Comparison of ENCODE assay signal across 41 mouse cellular contexts in the genomic region with DNA sequence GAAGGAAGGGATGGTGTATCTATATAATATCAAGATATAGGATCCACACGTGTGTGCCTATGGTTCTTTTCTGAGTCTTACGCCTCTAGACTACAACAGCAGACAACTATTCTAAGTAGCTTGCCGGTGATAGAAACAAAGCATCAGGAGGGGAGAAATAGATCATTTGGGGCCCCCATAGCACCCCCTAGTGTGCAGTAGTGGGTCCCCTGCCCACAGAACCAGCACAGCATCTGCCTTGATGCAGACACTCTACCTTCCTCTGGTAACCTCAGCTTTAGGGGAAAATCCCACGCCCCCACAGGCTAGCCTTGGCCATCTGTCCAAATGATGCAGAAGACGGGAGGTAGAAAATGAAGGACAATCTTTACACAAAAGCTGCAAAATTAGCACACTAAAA. TPM values are rescaled to one million over a fixed set of nuclear protein-coding genes. Genes with fewer than 3 reads are reported as not detected.
DNase-seq lines count a peak whose midpoint lies in the region; ATAC-seq and TF ChIP-seq lines count a peak whose summit lies in the region.
"Had no signal": no experiment of that assay in that cellular context is flagged by ENCODE, and none has a peak within 500 bp of the region (broad histone marks: within the 10 kb centered on the region; RNA-seq: fewer than 3 reads in every experiment).

No protein-coding gene starts in this region.

- H3K27ac ChIP-seq in gastrocnemius, adult 2 months: no peak overlapping the region
- H3K27ac ChIP-seq in liver, postnatal 0 days (ENCODE audit: low read depth): no peak overlapping the region
- no peak overlapping the region for H3K27ac ChIP-seq in liver, embryonic 12.5 days
- H3K27ac ChIP-seq: heart, embryonic 10.5 days; heart, embryonic 15.5 days; hindbrain, embryonic 12.5 days; hindbrain, postnatal 0 days; intestine, embryonic 15.5 days; kidney, postnatal 0 days; limb, embryonic 13.5 days; liver, embryonic 13.5 days; lung, embryonic 15.5 days; macrophage; neural tube, embryonic 12.5 days had no signal

- no peaks in the 10 kb centered on the region for H3K27me3 ChIP-seq in liver, postnatal 0 days (ENCODE audit: insufficient read depth, low read length)
- H3K27me3 ChIP-seq in liver, embryonic 12.5 days (replicated peaks): no peaks in the 10 kb centered on the region
- H3K27me3 ChIP-seq: hindbrain, embryonic 12.5 days; intestine, embryonic 15.5 days; limb, embryonic 13.5 days; liver, embryonic 13.5 days; lung, embryonic 15.5 days; neural tube, embryonic 12.5 days had no signal

- no peak for TF ChIP-seq EP300 in liver, postnatal 0 days (IDR thresholded peaks at IDR 0.05; ENCODE audit: low read depth)

- no peak overlapping the region for H3K9ac ChIP-seq in liver, postnatal 0 days (replicated peaks)
- no peak overlapping the region for H3K9ac ChIP-seq in liver, embryonic 12.5 days
- H3K9ac ChIP-seq: heart, embryonic 15.5 days; hindbrain, embryonic 12.5 days; intestine, embryonic 15.5 days; limb, embryonic 13.5 days; liver, embryonic 13.5 days; lung, embryonic 15.5 days; neural tube, embryonic 12.5 days had no signal

- no peaks in the 10 kb centered on the region for H3K36me3 ChIP-seq in liver, postnatal 0 days (replicated peaks; ENCODE audit: insufficient read depth, low read length)
- H3K36me3 ChIP-seq in liver, embryonic 12.5 days: no peaks in the 10 kb centered on the region
- H3K36me3 ChIP-seq: heart, embryonic 10.5 days; heart, embryonic 15.5 days; hindbrain, embryonic 12.5 days; intestine, embryonic 15.5 days; limb, embryonic 13.5 days; liver, embryonic 13.5 days; lung, embryonic 15.5 days; neural tube, embryonic 12.5 days had no signal

- no peak overlapping the region for H3K4me3 ChIP-seq in gastrocnemius, adult 2 months
- no peak overlapping the region for H3K4me3 ChIP-seq in liver, postnatal 0 days (ENCODE audit: low read depth, low read length)
- no peak overlapping the region for H3K4me3 ChIP-seq in liver, embryonic 12.5 days
- H3K4me3 ChIP-seq: erythroblast, embryonic 14.5 days; heart, embryonic 10.5 days; heart, embryonic 15.5 days; hindbrain, embryonic 12.5 days; intestine, embryonic 15.5 days; limb, embryonic 13.5 days; liver, embryonic 13.5 days; lung, embryonic 15.5 days; myocyte; neural tube, embryonic 12.5 days had no signal

- ATAC-seq in liver, postnatal 0 days: no peak
- no peak for ATAC-seq in liver, embryonic 12.5 days
- ATAC-seq in megakaryocyte progenitor cell, adult 5-6 weeks (replicated peaks; ENCODE audit: poor library complexity): no peak
- ATAC-seq: CD4-positive, CD25-positive, alpha-beta regulatory T cell, adult 4 months; forebrain, embryonic 16.5 days; hindbrain, postnatal 0 days; intestine, embryonic 15.5 days; midbrain, embryonic 16.5 days had no signal

- 76% methylated on average over 5 of the region's 5 CpGs for WGBS in liver, postnatal 0 days (ENCODE audit: insufficient replicate concordance)
- 66% methylated on average over 5 of the region's 5 CpGs for WGBS in liver, embryonic 12.5 days (ENCODE audit: insufficient replicate concordance)

- no peaks in the 10 kb centered on the region for H3K9me3 ChIP-seq in liver, postnatal 0 days (ENCODE audit: low read length)
- no peaks in the 10 kb centered on the region for H3K9me3 ChIP-seq in liver, embryonic 12.5 days (replicated peaks)
- H3K9me3 ChIP-seq: heart, embryonic 10.5 days; heart, embryonic 15.5 days; hindbrain, embryonic 12.5 days; intestine, embryonic 15.5 days; limb, embryonic 13.5 days; liver, embryonic 13.5 days; lung, embryonic 15.5 days; neural tube, embryonic 12.5 days had no signal

- no peaks in the 10 kb centered on the region for H3K4me1 ChIP-seq in liver, postnatal 0 days (ENCODE audit: insufficient read depth)
- H3K4me1 ChIP-seq in liver, embryonic 12.5 days: no peaks in the 10 kb centered on the region
- H3K4me1 ChIP-seq: hindbrain, embryonic 12.5 days; intestine, embryonic 15.5 days; limb, embryonic 13.5 days; liver, embryonic 13.5 days; lung, embryonic 15.5 days; neural tube, embryonic 12.5 days had no signal

- intact Hi-C loops in gastrocnemius, adult 2 months (cut with DNase I): no loop called here

- no peak for DNase-seq in gastrocnemius, adult 2 months
- no peak for DNase-seq in gastrocnemius, postnatal 10 days
- DNase-seq in liver, postnatal 0 days: no peak
- peak; percentile 36 for DNase-seq in thymus, postnatal 4 days
- no peak for DNase-seq in thymus, postnatal 14 days
- no peak for DNase-seq in urinary bladder, postnatal 25 days (ENCODE audit: low spot score)
- DNase-seq: adrenal gland, postnatal 14 days; cerebellum, adult 11-12 months; cerebellum, adult 9-11 months; heart, postnatal 36 days; kidney, adult 8-10 months; kidney, postnatal 4 days; liver, embryonic 13.5 days; right cerebral cortex, adult 18-20 months; spleen, adult 18-20 months; thymus, adult 2 months had no signal

- no peak overlapping the region for H3K4me2 ChIP-seq in liver, postnatal 0 days (ENCODE audit: low read depth, low read length)
- no peak overlapping the region for H3K4me2 ChIP-seq in liver, embryonic 12.5 days
- H3K4me2 ChIP-seq: heart, embryonic 15.5 days; hindbrain, embryonic 12.5 days; intestine, embryonic 15.5 days; limb, embryonic 13.5 days; liver, embryonic 13.5 days; lung, embryonic 15.5 days; midbrain, embryonic 11.5 days; neural tube, embryonic 12.5 days had no signal

- peak; percentile 23; the same call in 1 of the 2 replicates for TF ChIP-seq CTCF in gastrocnemius, adult 2 months (IDR thresholded peaks at IDR 0.05)
- TF ChIP-seq CTCF in liver, postnatal 0 days (IDR thresholded peaks at IDR 0.05; ENCODE audit: low read depth): peak; percentile 18

RNA-seq across cellular contexts. Expression of gene Aqp12, which starts 21.1 kb away (rescaled TPM):
- total RNA-seq in gastrocnemius, adult 2 months (2021): not detected
- not detected for total RNA-seq in gastrocnemius, postnatal 10 days (2021)
- polyA plus RNA-seq in liver, postnatal 0 days (2015; fragmentation: Nextera tagmentation; extraction: Ambion mirVana): not detected in 2 replicates
- polyA plus RNA-seq in liver, embryonic 12.5 days (2016; fragmentation: Nextera tagmentation; extraction: Ambion mirVana): not detected in 2 replicates
- total RNA-seq in megakaryocyte progenitor cell, adult 5-6 weeks (2015): not detected in 2 replicates
- not detected in 2 replicates for total RNA-seq in megakaryocyte progenitor cell, adult 5-6 weeks (2017)
- total RNA-seq: adrenal gland, postnatal 14 days; ES-E14; gastrocnemius, adult 8-10 months; heart, postnatal 36 days; hindbrain, postnatal 0 days; left cerebral cortex, adult 18-20 months; left cerebral cortex, postnatal 36 days had no signal
- polyA plus RNA-seq: CD4-positive, CD25-positive, alpha-beta regulatory T cell, adult 4 months; embryonic facial prominence, embryonic 14.5 days; erythroblast, embryonic 14.5 days; forebrain, embryonic 11.5 days; forebrain, embryonic 16.5 days; gonadal fat pad, adult 2 months; heart, embryonic 10.5 days; heart, embryonic 15.5 days; hindbrain, embryonic 12.5 days; hindbrain, postnatal 0 days; kidney, postnatal 0 days; limb, embryonic 13.5 days; liver, embryonic 13.5 days; lung, embryonic 15.5 days; macrophage; midbrain, embryonic 11.5 days; midbrain, embryonic 16.5 days; myocyte; neural tube, embryonic 12.5 days had no signal

RNA-seq across cellular contexts. Expression of gene Gpr35, which starts 34.3 kb away (rescaled TPM):
- total RNA-seq in gastrocnemius, adult 2 months (2021): under 1 TPM; 0.25 to 0.61 TPM
- total RNA-seq in gastrocnemius, postnatal 10 days (2021): under 1 TPM; 0.12 to 0.56 TPM
- 1.1 and 1.4 TPM in 2 replicates for polyA plus RNA-seq in liver, postnatal 0 days (2015; fragmentation: Nextera tagmentation; extraction: Ambion mirVana)
- polyA plus RNA-seq in liver, embryonic 12.5 days (2016; fragmentation: Nextera tagmentation; extraction: Ambion mirVana): 0.36 and 0.51 TPM in 2 replicates
- 1.1 TPM in 2 replicates for total RNA-seq in megakaryocyte progenitor cell, adult 5-6 weeks (2015)
- total RNA-seq in megakaryocyte progenitor cell, adult 5-6 weeks (2017): 0.74 and 1.6 TPM in 2 replicates
- polyA plus RNA-seq: midbrain, embryonic 11.5 days had no signal

RNA-seq across cellular contexts. Expression of gene Capn10, which starts 50.8 kb away (rescaled TPM):
- 1 to 10 TPM; 4.8 to 5.5 TPM for total RNA-seq in gastrocnemius, adult 2 months (2021)
- 1 to 10 TPM; 5.5 to 7.9 TPM for total RNA-seq in gastrocnemius, postnatal 10 days (2021)
- 25.6 and 25.8 TPM in 2 replicates for polyA plus RNA-seq in liver, postnatal 0 days (2015; fragmentation: Nextera tagmentation; extraction: Ambion mirVana)
- polyA plus RNA-seq in liver, embryonic 12.5 days (2016; fragmentation: Nextera tagmentation; extraction: Ambion mirVana): 12.5 and 12.6 TPM in 2 replicates
- total RNA-seq in megakaryocyte progenitor cell, adult 5-6 weeks (2015): 4.4 and 6.9 TPM in 2 replicates
- 8.2 and 9.2 TPM in 2 replicates for total RNA-seq in megakaryocyte progenitor cell, adult 5-6 weeks (2017)
